Mouse (Mus musculus) C2C12 (cell line): Measurements from ENCODE around the gene 4930469K13Rik.

Experiments used
- CTCF ChIP-seq: IDR thresholded peaks from one replicate; pipeline ENCODE4 v1.5.1; 2011; ENCODE audit not compliant: control insufficient read depth, insufficient read depth, insufficient read length
- MAX ChIP-seq: IDR thresholded peaks from one replicate; pipeline ENCODE4 v1.6.1; 2011; ENCODE audit warnings: mild to moderate bottlenecking, control low read depth
- MYOD1 ChIP-seq: IDR thresholded peaks from one replicate; pipeline ENCODE4 v1.6.1; 2011; ENCODE audit warnings: low read depth; ENCODE audit not compliant: control insufficient read depth, insufficient read length
- MYOG ChIP-seq: IDR thresholded peaks from one replicate; pipeline ENCODE4 v1.6.1; 2011; ENCODE audit not compliant: control insufficient read depth, insufficient read length; ENCODE audit errors: extremely low read depth
- USF1 ChIP-seq: IDR thresholded peaks from one replicate; pipeline ENCODE4 v1.6.1; 2011; ENCODE audit warnings: low read depth, mild to moderate bottlenecking, control low read depth, moderate library complexity

GRCm38 (mm10) chr11:33986525-33986924 is 111.8 kb downstream of the 4930469K13Rik start:
- TF ChIP-seq CTCF (no peak), USF1 (no peak), MAX (no peak), MYOG (no peak), MYOD1 (no peak)
